Mouse (Mus musculus) small intestine, adult 2 months (tissue): ENCODE results near the gene Plekho2.

ENCODE experiments used
- CTCF ChIP-seq: fragments of 200-500 bp; IDR thresholded peaks from 2 replicates; pipeline ENCODE4 v1.5.1; 2012; ENCODE audit warnings: low read depth, mild to moderate bottlenecking, control low read depth, inconsistent platforms, low read length, moderate library complexity, mixed read lengths; ENCODE audit not compliant: insufficient replicate concordance, insufficient read length; ENCODE audit errors: extremely low read depth
- POLR2A ChIP-seq: fragments of 200-500 bp; IDR thresholded peaks from 2 replicates; pipeline ENCODE4 v1.6.1; 2012; ENCODE audit warnings: low read depth, mild to moderate bottlenecking, control low read depth, inconsistent platforms, low read length, moderate library complexity

GRCm38 (mm10) chr9:65514851-65515261 lies 65.0 kb downstream of the Plekho2 start:
- TF ChIP-seq POLR2A (no peak), CTCF (no peak)
